Mouse (Mus musculus) liver (tissue): ENCODE measurements at regions not wholly inside any gene's neighbourhood (a gene's known extent, or its start where the extent isn't known, plus 50 kb on each side); places are given as distances from the start of the nearest gene placed in this dataset.
A peak's percentile ranks its signal among the peaks of the same experiment; 100 is the strongest.

Experiments
- DNase-seq: peaks from one replicate; pipeline ENCODE4 v3.0.0-alpha.2; 2020; ENCODE audit warnings: mixed read lengths

- DNase-seq = no peak
Measured at GRCm38 (mm10) chr9:83326437-83327086, 114.4 kb downstream of the Lca5 start.

- DNase-seq = no peak
Measured at GRCm38 (mm10) chr9:83325910-83326309, 115.0 kb downstream of the Lca5 start.

- no peak for DNase-seq
Measured at GRCm38 (mm10) chr9:83324336-83324735, 116.6 kb downstream of the Lca5 start.

GRCm38 (mm10) chr9:83322991-83323583, 117.8 kb downstream of the Lca5 start:
- DNase-seq = no peak

- no peak for DNase-seq
Measured at GRCm38 (mm10) chr9:83321793-83322192, 119.1 kb downstream of the Lca5 start.

GRCm38 (mm10) chr9:83320834-83321233, 120.1 kb downstream of the Lca5 start:
- no peak for DNase-seq

GRCm38 (mm10) chr9:83316818-83317162, 124.1 kb downstream of the Lca5 start:
- DNase-seq = no peak

GRCm38 (mm10) chr9:83315941-83316817, 124.7 kb downstream of the Lca5 start:
- no peak for DNase-seq

GRCm38 (mm10) chr9:83308771-83309170, 132.2 kb downstream of the Lca5 start:
- DNase-seq = no peak

GRCm38 (mm10) chr9:83308092-83308491, 132.8 kb downstream of the Lca5 start:
- DNase-seq = no peak

GRCm38 (mm10) chr9:83307349-83307938, 133.5 kb downstream of the Lca5 start:
- no peak for DNase-seq

- DNase-seq = peak; percentile 4
Measured at GRCm38 (mm10) chr9:83304925-83305324, 136.0 kb downstream of the Lca5 start.

GRCm38 (mm10) chr9:83300500-83300899, 140.4 kb downstream of the Lca5 start:
- DNase-seq = no peak

GRCm38 (mm10) chr9:83300044-83300443, 140.9 kb downstream of the Lca5 start:
- no peak for DNase-seq

- no peak for DNase-seq
Measured at GRCm38 (mm10) chr9:83299623-83300022, 141.3 kb downstream of the Lca5 start.

GRCm38 (mm10) chr9:83295453-83295852, 145.5 kb downstream of the Lca5 start:
- no peak for DNase-seq

GRCm38 (mm10) chr9:83294441-83294840, 146.5 kb downstream of the Lca5 start:
- DNase-seq = no peak

- no peak for DNase-seq
Measured at GRCm38 (mm10) chr9:83284097-83284496, 137.6 kb upstream of the Hmgn3 start.

GRCm38 (mm10) chr9:83283662-83284061, 137.2 kb upstream of the Hmgn3 start:
- DNase-seq = no peak

GRCm38 (mm10) chr9:83283249-83283648, 136.8 kb upstream of the Hmgn3 start:
- no peak for DNase-seq

- DNase-seq = no peak
Measured at GRCm38 (mm10) chr9:83277791-83278190, 131.3 kb upstream of the Hmgn3 start.

- DNase-seq = no peak
Measured at GRCm38 (mm10) chr9:83277356-83277755, 130.9 kb upstream of the Hmgn3 start.

GRCm38 (mm10) chr9:83276291-83276690, 129.8 kb upstream of the Hmgn3 start:
- no peak for DNase-seq
